In the genomic region with DNA sequence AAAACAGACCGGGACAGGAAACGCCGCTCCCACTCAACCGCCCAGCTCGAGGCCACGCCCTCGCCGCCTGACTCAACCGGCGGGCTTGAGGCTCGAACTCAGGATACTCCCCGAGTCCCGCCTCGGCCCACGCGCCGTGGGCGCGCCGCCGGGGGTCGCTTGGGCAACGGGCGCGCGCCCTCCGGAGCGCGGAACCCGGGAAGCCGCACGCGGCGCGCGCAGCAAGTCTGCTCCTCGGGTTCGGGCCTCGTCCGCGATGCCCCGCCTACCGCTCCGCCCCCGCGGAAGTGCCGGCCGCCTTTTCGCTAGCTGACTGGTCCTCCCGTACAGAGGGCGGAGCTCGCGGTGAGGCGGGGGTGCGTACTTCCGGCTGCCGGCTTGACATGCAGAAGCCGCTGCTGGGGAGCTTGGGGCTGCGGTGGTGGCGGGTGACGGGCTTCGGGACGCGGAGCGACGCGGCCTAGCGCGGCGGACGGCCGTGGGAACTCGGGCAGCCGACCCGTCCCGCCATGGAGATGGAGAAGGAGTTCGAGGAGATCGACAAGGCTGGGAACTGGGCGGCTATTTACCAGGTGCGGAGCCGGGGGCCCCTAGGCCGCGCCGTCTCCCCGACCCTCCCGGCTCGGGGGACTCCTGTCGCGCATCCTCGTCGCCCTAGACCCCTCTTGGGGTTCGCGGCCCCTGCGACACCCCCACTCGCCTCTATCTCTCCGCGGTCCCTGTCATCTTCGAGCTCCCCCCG, we compare ENCODE assay signal across 7 mouse cellular contexts. TPM values are rescaled to one million over a fixed set of nuclear protein-coding genes. Genes with fewer than 3 reads are reported as not detected.
A peak's percentile ranks its signal among the peaks of the same experiment; 100 is the strongest.
DNase-seq lines count a peak whose midpoint lies in the region; ATAC-seq lines count a peak whose summit lies in the region.

A gene (plus strand): TSS at position 73 of the 742 bp plus-strand sequence.

- H3K9me3 ChIP-seq in embryonic facial prominence, embryonic 12.5 days: no peaks in the 10 kb centered on the region
- no peaks in the 10 kb centered on the region for H3K9me3 ChIP-seq in limb, embryonic 11.5 days (ENCODE audit: control insufficient read depth, low read length)
- no peaks in the 10 kb centered on the region for H3K9me3 ChIP-seq in midbrain, embryonic 14.5 days (ENCODE audit: control insufficient read depth, low read length)

- WGBS in embryonic facial prominence, embryonic 12.5 days: under 1% methylated on average over 99 of the region's 99 CpGs
- under 1% methylated on average over 87 of the region's 99 CpGs for WGBS in limb, embryonic 11.5 days
- under 1% methylated on average over 99 of the region's 99 CpGs for WGBS in midbrain, embryonic 14.5 days

- peaks cover 22% of the 10 kb centered on the region for H3K4me1 ChIP-seq in embryonic facial prominence, embryonic 12.5 days
- H3K4me1 ChIP-seq in limb, embryonic 11.5 days (ENCODE audit: control insufficient read depth, insufficient read depth, low read length): peaks cover 6% of the 10 kb centered on the region
- peaks cover 27% of the 10 kb centered on the region for H3K4me1 ChIP-seq in midbrain, embryonic 14.5 days (ENCODE audit: control insufficient read depth, insufficient read depth, low read length)

- H3K36me3 ChIP-seq in embryonic facial prominence, embryonic 12.5 days: 0 out of 2 replicates have a peak, but pooled peaks cover 2% of the 10 kb centered on the region
- H3K36me3 ChIP-seq in limb, embryonic 11.5 days (ENCODE audit: control insufficient read depth, insufficient read depth, low read length): no peaks in the 10 kb centered on the region
- no peaks in the 10 kb centered on the region for H3K36me3 ChIP-seq in midbrain, embryonic 14.5 days (ENCODE audit: control insufficient read depth, insufficient read depth, low read length)

- peak within 1 kb of the TSS; percentile 91 for H3K4me2 ChIP-seq in embryonic facial prominence, embryonic 12.5 days (replicated peaks)
- peak within 1 kb of the TSS; percentile 90 for H3K4me2 ChIP-seq in limb, embryonic 11.5 days (ENCODE audit: low read depth, severe bottlenecking)
- peak within 1 kb of the TSS; percentile 59 for H3K4me2 ChIP-seq in midbrain, embryonic 14.5 days (ENCODE audit: low read length)

- peak within 1 kb of the TSS; percentile 92 for H3K9ac ChIP-seq in embryonic facial prominence, embryonic 12.5 days
- H3K9ac ChIP-seq in limb, embryonic 11.5 days (ENCODE audit: low read length): peak within 1 kb of the TSS; percentile 86
- H3K9ac ChIP-seq in midbrain, embryonic 14.5 days (replicated peaks; ENCODE audit: low read length): peak within 1 kb of the TSS; percentile 94

- DNase-seq in adrenal gland, postnatal 25 days: peak; percentile 98
- DNase-seq in heart, adult 11 months: peak; percentile 100
- DNase-seq in kidney, adult 18-20 months: peak; percentile 99
- DNase-seq in limb, embryonic 11.5 days (ENCODE audit: low spot score): peak; percentile 97
- DNase-seq in midbrain, embryonic 14.5 days: peak; percentile 98
- DNase-seq in spleen, adult 18-20 months: peak; percentile 98 to 99

- H3K4me3 ChIP-seq in embryonic facial prominence, embryonic 12.5 days: peak within 1 kb of the TSS; percentile 86
- H3K4me3 ChIP-seq in limb, embryonic 11.5 days (ENCODE audit: low read depth, low read length): peak within 1 kb of the TSS; percentile 92
- H3K4me3 ChIP-seq in midbrain, embryonic 14.5 days (replicated peaks; ENCODE audit: low read depth, low read length): peak within 1 kb of the TSS; percentile 95

- ATAC-seq in embryonic facial prominence, embryonic 12.5 days (ENCODE audit: insufficient number of reproducible peaks, insufficient read depth, low FRiP score, low TSS enrichment): peak; percentile 90
- ATAC-seq in limb, embryonic 11.5 days (ENCODE audit: insufficient number of reproducible peaks, low FRiP score, low TSS enrichment, low read depth): peak; percentile 86
- peak; percentile 93 for ATAC-seq in midbrain, embryonic 14.5 days (ENCODE audit: low FRiP score, low TSS enrichment)

- no peaks in the 10 kb centered on the region for H3K27me3 ChIP-seq in embryonic facial prominence, embryonic 12.5 days
- no peaks in the 10 kb centered on the region for H3K27me3 ChIP-seq in limb, embryonic 11.5 days (ENCODE audit: control insufficient read depth, insufficient read depth, low read length)
- H3K27me3 ChIP-seq in midbrain, embryonic 14.5 days (ENCODE audit: control insufficient read depth, insufficient read depth, low read length): no peaks in the 10 kb centered on the region

- H3K27ac ChIP-seq in embryonic facial prominence, embryonic 12.5 days: peak within 1 kb of the TSS; percentile 67
- peak within 1 kb of the TSS; percentile 47; the same call in 1 of the 2 replicates for H3K27ac ChIP-seq in limb, embryonic 11.5 days (replicated peaks; ENCODE audit: low read depth, low read length)
- peak within 1 kb of the TSS; percentile 82 for H3K27ac ChIP-seq in midbrain, embryonic 14.5 days (replicated peaks; ENCODE audit: low read depth, low read length)

RNA-seq across cellular contexts. Expression of the gene that starts here (rescaled TPM):
- total RNA-seq in adrenal gland, postnatal 25 days (2021): 37.0 and 53.1 TPM in 2 replicates
- polyA plus RNA-seq in embryonic facial prominence, embryonic 12.5 days (2016; fragmentation: Nextera tagmentation; extraction: Ambion mirVana): 60.8 and 62.2 TPM in 2 replicates
- 57.4 and 61.2 TPM in 2 replicates for polyA plus RNA-seq in limb, embryonic 11.5 days (2014; fragmentation: Nextera tagmentation; extraction: Ambion mirVana)
- polyA plus RNA-seq in midbrain, embryonic 14.5 days (2014; fragmentation: Nextera tagmentation; extraction: Ambion mirVana): 53.1 and 81.9 TPM in 2 replicates

Comparison
In these comparisons a context has a peak if more than half of its experiments do, and no peak if none do; other contexts are left out.
1. Peak in every context shown above with its lines: DNase-seq, ATAC-seq, H3K4me3 ChIP-seq and H3K27ac ChIP-seq.